Mouse (Mus musculus): ENCODE measurements around the gene Dpy30.

Gene Dpy30

GRCm38 (mm10) chr17:74294426-74295025 is 29.2 kb downstream of the Dpy30 start:
- peak; percentile 99 for DNase-seq

GRCm38 (mm10) chr17:74293687-74294425 is 29.9 kb downstream of the Dpy30 start:
- peak; percentile 93 for DNase-seq

- DNase-seq = no peak
These were observed 31.9 kb downstream of the Dpy30 start for GRCm38 (mm10) chr17:74291640-74292361.

GRCm38 (mm10) chr17:74290869-74291268 is 32.9 kb downstream of the Dpy30 start:
- DNase-seq = no peak

- no peak for DNase-seq
These were observed 33.5 kb downstream of the Dpy30 start for GRCm38 (mm10) chr17:74290198-74290597.

GRCm38 (mm10) chr17:74288626-74289025 is 35.1 kb downstream of the Dpy30 start:
- peak; percentile 92 for DNase-seq

- no peak for DNase-seq
These were observed 37.5 kb downstream of the Dpy30 start for GRCm38 (mm10) chr17:74286140-74286730.

GRCm38 (mm10) chr17:74285730-74286129 is 38.0 kb downstream of the Dpy30 start:
- no peak for DNase-seq

GRCm38 (mm10) chr17:74284397-74285115 is 39.2 kb downstream of the Dpy30 start:
- peak; percentile 93 for DNase-seq

- no peak for DNase-seq
These were observed 41.7 kb downstream of the Dpy30 start for GRCm38 (mm10) chr17:74282024-74282423.

GRCm38 (mm10) chr17:74278966-74279869 is 44.5 kb downstream of the Dpy30 start:
- peak; percentile 75 for DNase-seq

- DNase-seq = peak; percentile 25
These were observed 49.3 kb downstream of the Dpy30 start for GRCm38 (mm10) chr17:74274471-74274870.

GRCm38 (mm10) chr17:74272683-74273205 is 51.0 kb downstream of the Dpy30 start:
- DNase-seq = no peak

GRCm38 (mm10) chr17:74271541-74272268 is 52.0 kb downstream of the Dpy30 start:
- peak; percentile 4 for DNase-seq

GRCm38 (mm10) chr17:74270205-74270604 is 53.5 kb downstream of the Dpy30 start:
- no peak for DNase-seq

- DNase-seq = peak; percentile 75
These were observed 56.1 kb downstream of the Dpy30 start for GRCm38 (mm10) chr17:74267415-74268180.

GRCm38 (mm10) chr17:74265636-74266035 is 58.1 kb downstream of the Dpy30 start:
- no peak for DNase-seq

GRCm38 (mm10) chr17:74265156-74265505 is 58.6 kb downstream of the Dpy30 start:
- DNase-seq = peak; percentile 92

GRCm38 (mm10) chr17:74264333-74265155 is 59.2 kb downstream of the Dpy30 start:
- peak; percentile 88 for DNase-seq
